Mouse (Mus musculus): Measurements from ENCODE around the gene Cdc42bpa. TPM values are rescaled to one million over a fixed set of nuclear protein-coding genes. Genes with fewer than 3 reads are reported as not detected.

Cdc42bpa gene
- polyA plus RNA-seq, 1 experiment from 2014 or later: 28.5 TPM

- Histone ChIP-seq H3K27me3 (replicated peaks) (no peaks in the 10 kb centered on the region), H3K36me3 (replicated peaks) (no peaks in the 10 kb centered on the region), H3K4me2 (no peak overlapping the region), H3K4me1 (no peaks in the 10 kb centered on the region), H3K4me3 (no peak overlapping the region), H3K27ac (no peak overlapping the region), H3K9me3 (no peaks in the 10 kb centered on the region), H3K9ac (no peak overlapping the region)
- no peak for ATAC-seq (replicated peaks)
- 56% methylated on average over 8 of the region's 8 CpGs for WGBS
Measured at GRCm38 (mm10) chr1:180175635-180176034, 215.4 kb downstream of the Cdc42bpa start.

DNA sequence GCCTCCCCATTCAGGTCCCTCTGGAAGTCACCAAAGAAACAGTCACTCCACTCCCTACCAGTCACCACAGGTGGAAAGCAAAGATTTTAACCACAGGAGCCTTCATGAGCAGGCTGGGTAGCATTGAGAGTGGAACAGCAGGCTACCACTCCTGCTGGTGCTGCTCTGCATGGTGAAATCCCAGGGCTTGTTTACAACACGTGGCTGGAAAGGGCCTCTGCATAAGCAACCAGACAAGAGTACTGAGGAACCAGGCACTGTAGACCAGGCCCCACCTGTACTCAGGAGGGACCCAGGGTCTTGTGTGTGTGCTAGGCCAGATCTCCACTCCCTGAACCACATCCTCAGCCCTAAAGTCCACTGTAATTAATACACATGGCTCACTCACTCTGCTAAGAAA, 216.5 kb downstream of the Cdc42bpa start:
- WGBS: 8% methylated on average over 1 of the region's 1 CpGs
- no peak for ATAC-seq (replicated peaks)

DNA sequence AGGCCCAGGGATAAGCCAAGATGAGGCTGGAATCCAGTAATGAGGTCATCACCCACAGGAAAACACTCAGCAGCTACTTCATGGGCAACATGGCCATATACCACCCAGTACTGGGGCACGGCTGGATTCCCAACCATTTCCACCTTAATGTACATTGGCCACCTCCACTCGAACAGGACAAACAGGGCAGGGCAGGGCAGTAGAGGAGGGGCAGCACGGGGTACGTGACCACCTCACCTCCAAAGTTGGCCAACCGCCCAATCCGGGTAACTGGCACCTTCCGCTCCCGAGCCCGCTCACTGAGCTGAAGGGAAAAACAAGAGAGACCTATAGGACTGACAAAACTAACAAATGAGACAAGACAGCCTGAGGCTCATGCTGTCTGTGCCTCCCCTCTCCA, 218.1 kb downstream of the Cdc42bpa start:
- H3K9me3 ChIP-seq: no peaks in the 10 kb centered on the region
- WGBS: 90% methylated on average over 9 of the region's 9 CpGs
- ATAC-seq (replicated peaks): no peak
- H3K4me2 ChIP-seq: no peak overlapping the region
- no peaks in the 10 kb centered on the region for H3K27me3 ChIP-seq (replicated peaks)
- H3K9ac ChIP-seq: no peak overlapping the region
- no peaks in the 10 kb centered on the region for H3K4me1 ChIP-seq
- no peak overlapping the region for H3K27ac ChIP-seq
- no peak overlapping the region for H3K4me3 ChIP-seq
- no peaks in the 10 kb centered on the region for H3K36me3 ChIP-seq (replicated peaks)

More for the DNA sequence above, 216.5 kb downstream of the Cdc42bpa start:
- H3K9me3 ChIP-seq: no peaks in the 10 kb centered on the region
- no peak overlapping the region for H3K4me3 ChIP-seq
- H3K27me3 ChIP-seq (replicated peaks): no peaks in the 10 kb centered on the region
- no peaks in the 10 kb centered on the region for H3K4me1 ChIP-seq
- no peak overlapping the region for H3K4me2 ChIP-seq
- H3K36me3 ChIP-seq (replicated peaks): no peaks in the 10 kb centered on the region
- no peak overlapping the region for H3K27ac ChIP-seq
- H3K9ac ChIP-seq: no peak overlapping the region

- Histone ChIP-seq H3K36me3 (replicated peaks) (no peaks in the 10 kb centered on the region), H3K27ac (no peak overlapping the region), H3K4me1 (no peaks in the 10 kb centered on the region), H3K27me3 (replicated peaks) (no peaks in the 10 kb centered on the region), H3K4me3 (no peak overlapping the region), H3K9me3 (no peaks in the 10 kb centered on the region), H3K9ac (no peak overlapping the region), H3K4me2 (no peak overlapping the region)
- no peak for ATAC-seq (replicated peaks)
- WGBS: 91% methylated on average over 4 of the region's 4 CpGs
Measured at GRCm38 (mm10) chr1:180179100-180179499, 218.8 kb downstream of the Cdc42bpa start.

GRCm38 (mm10) chr1:180179840-180180239, 219.6 kb downstream of the Cdc42bpa start:
- no peak overlapping the region for H3K4me2 ChIP-seq
- WGBS: 85% methylated on average over 2 of the region's 2 CpGs
- no peaks in the 10 kb centered on the region for H3K9me3 ChIP-seq
- ATAC-seq (replicated peaks): no peak
- no peak overlapping the region for H3K9ac ChIP-seq
- H3K27me3 ChIP-seq (replicated peaks): no peaks in the 10 kb centered on the region
- H3K27ac ChIP-seq: no peak overlapping the region
- no peaks in the 10 kb centered on the region for H3K36me3 ChIP-seq (replicated peaks)
- no peaks in the 10 kb centered on the region for H3K4me1 ChIP-seq
- H3K4me3 ChIP-seq: no peak overlapping the region

GRCm38 (mm10) chr1:180181304-180181965, 221.2 kb downstream of the Cdc42bpa start:
- H3K4me2 ChIP-seq: no peak overlapping the region
- H3K4me1 ChIP-seq: no peaks in the 10 kb centered on the region
- H3K27ac ChIP-seq: no peak overlapping the region
- no peaks in the 10 kb centered on the region for H3K9me3 ChIP-seq
- no peak overlapping the region for H3K9ac ChIP-seq
- H3K4me3 ChIP-seq: no peak overlapping the region
- no peaks in the 10 kb centered on the region for H3K27me3 ChIP-seq (replicated peaks)
- WGBS: 88% methylated on average over 7 of the region's 7 CpGs
- no peaks in the 10 kb centered on the region for H3K36me3 ChIP-seq (replicated peaks)
- no peak for ATAC-seq (replicated peaks)

- ATAC-seq (replicated peaks): no peak
- H3K4me2 ChIP-seq: no peak overlapping the region
- H3K36me3 ChIP-seq (replicated peaks): no peaks in the 10 kb centered on the region
- no peak overlapping the region for H3K9ac ChIP-seq
- H3K4me3 ChIP-seq: no peak overlapping the region
- no peak overlapping the region for H3K27ac ChIP-seq
- no peaks in the 10 kb centered on the region for H3K27me3 ChIP-seq (replicated peaks)
- 90% methylated on average over 9 of the region's 9 CpGs for WGBS
- H3K9me3 ChIP-seq: no peaks in the 10 kb centered on the region
- no peaks in the 10 kb centered on the region for H3K4me1 ChIP-seq
Measured at GRCm38 (mm10) chr1:180181966-180182319, 221.7 kb downstream of the Cdc42bpa start.

DNA sequence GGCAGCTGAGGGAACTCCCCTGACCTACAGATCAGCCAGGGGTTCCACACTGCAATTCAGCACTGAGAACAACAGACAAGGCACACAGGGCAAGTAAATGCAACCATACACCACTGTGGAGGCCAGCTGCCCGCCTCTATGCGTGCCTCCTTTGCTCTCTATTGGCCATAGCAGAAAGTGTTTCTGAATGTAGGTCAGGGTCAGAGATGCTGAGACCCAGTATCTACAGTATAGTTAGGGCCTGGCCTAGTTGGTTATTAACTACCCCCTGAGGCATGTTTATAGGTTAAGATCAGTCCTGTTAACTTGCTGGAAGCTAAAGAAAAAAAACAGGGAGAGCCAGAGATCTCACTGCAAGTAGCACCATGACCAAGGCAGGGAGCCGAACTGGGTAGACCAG, 222.5 kb downstream of the Cdc42bpa start:
- Histone ChIP-seq H3K4me3 (no peak overlapping the region), H3K27me3 (replicated peaks) (no peaks in the 10 kb centered on the region), H3K4me2 (no peak overlapping the region), H3K36me3 (replicated peaks) (no peaks in the 10 kb centered on the region), H3K27ac (no peak overlapping the region), H3K9ac (no peak overlapping the region), H3K9me3 (no peaks in the 10 kb centered on the region), H3K4me1 (no peaks in the 10 kb centered on the region)
- ATAC-seq (replicated peaks): no peak
- WGBS: 81% methylated on average over 3 of the region's 3 CpGs

DNA sequence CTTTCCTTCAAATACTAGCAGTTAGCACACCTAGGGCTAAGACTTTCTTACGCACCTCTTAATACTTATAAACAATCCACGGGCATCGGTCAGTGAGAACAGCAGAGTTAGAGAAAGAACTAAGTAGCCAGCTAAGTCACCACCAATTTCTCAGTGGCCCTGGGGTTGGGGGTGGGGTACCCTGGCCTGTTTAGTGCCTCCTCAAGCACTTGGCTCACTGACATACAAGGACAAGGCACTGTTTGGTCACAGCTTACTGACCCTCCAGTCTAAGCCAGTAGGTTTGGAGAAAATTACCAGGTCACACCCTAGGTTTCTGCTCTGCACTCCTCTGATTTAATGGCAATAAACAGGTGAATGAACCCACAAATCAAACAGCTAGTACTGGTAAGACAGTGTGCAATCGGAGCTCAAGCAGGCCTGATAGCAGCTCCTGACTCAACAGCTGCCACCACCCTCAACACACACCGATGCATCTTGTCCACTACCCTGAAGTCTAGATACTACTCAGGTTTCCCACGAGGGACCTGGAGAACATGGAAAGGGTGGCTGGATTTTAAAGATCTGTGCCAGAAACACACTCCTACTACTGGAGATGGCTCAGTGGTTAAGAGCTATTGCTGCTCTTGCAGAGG, 223.4 kb downstream of the Cdc42bpa start:
- Histone ChIP-seq H3K9me3 (no peaks in the 10 kb centered on the region), H3K36me3 (replicated peaks) (no peaks in the 10 kb centered on the region), H3K27me3 (replicated peaks) (no peaks in the 10 kb centered on the region), H3K9ac (no peak overlapping the region), H3K4me2 (no peak overlapping the region), H3K27ac (no peak overlapping the region), H3K4me1 (no peaks in the 10 kb centered on the region), H3K4me3 (no peak overlapping the region)
- WGBS: 87% methylated on average over 6 of the region's 6 CpGs
- ATAC-seq (replicated peaks): no peak

DNA sequence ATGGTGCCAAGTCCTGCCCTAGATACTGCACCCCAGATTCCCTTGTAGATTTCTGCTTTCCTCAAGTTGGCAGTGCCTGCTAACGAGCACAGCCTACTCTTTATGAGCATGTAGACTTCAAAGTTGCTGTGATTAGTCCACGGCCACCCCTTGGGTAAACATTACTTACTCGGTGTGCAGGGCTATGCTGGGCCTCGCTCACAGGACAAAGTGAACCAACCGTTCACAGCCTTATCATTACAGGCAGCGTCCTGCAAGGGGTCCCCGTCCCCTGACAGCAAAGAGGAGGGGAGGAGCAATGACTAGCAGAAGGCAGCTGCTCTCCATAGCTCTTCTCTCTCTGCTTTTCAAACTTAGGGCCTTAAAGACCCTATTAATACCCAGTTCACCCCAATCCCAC, 224.5 kb downstream of the Cdc42bpa start:
- Histone ChIP-seq H3K27ac (no peak overlapping the region), H3K4me2 (no peak overlapping the region), H3K9ac (no peak overlapping the region), H3K27me3 (replicated peaks) (no peaks in the 10 kb centered on the region), H3K4me1 (no peaks in the 10 kb centered on the region), H3K9me3 (no peaks in the 10 kb centered on the region), H3K36me3 (replicated peaks) (no peaks in the 10 kb centered on the region), H3K4me3 (no peak overlapping the region)
- WGBS: 55% methylated on average over 7 of the region's 7 CpGs
- no peak for ATAC-seq (replicated peaks)

- WGBS: 63% methylated on average over 5 of the region's 5 CpGs
- Histone ChIP-seq H3K27me3 (replicated peaks) (no peaks in the 10 kb centered on the region), H3K9me3 (no peaks in the 10 kb centered on the region), H3K9ac (no peak overlapping the region), H3K27ac (no peak overlapping the region), H3K4me3 (no peak overlapping the region), H3K4me1 (no peaks in the 10 kb centered on the region), H3K4me2 (no peak overlapping the region), H3K36me3 (replicated peaks) (no peaks in the 10 kb centered on the region)
- no peak for ATAC-seq (replicated peaks)
Measured at GRCm38 (mm10) chr1:180185877-180186276, 225.6 kb downstream of the Cdc42bpa start.

- no peak for ATAC-seq (replicated peaks)
- 88% methylated on average over 3 of the region's 3 CpGs for WGBS
- Histone ChIP-seq H3K9ac (no peak overlapping the region), H3K27me3 (replicated peaks) (no peaks in the 10 kb centered on the region), H3K27ac (no peak overlapping the region), H3K4me1 (no peaks in the 10 kb centered on the region), H3K9me3 (no peaks in the 10 kb centered on the region), H3K4me3 (no peak overlapping the region), H3K4me2 (no peak overlapping the region), H3K36me3 (replicated peaks) (no peaks in the 10 kb centered on the region)
Measured at GRCm38 (mm10) chr1:180186371-180186770, 226.1 kb downstream of the Cdc42bpa start.

GRCm38 (mm10) chr1:180188951-180189350, 228.7 kb downstream of the Cdc42bpa start:
- no peak overlapping the region for H3K27ac ChIP-seq
- H3K4me1 ChIP-seq: no peaks in the 10 kb centered on the region
- WGBS: 90% methylated on average over 4 of the region's 4 CpGs
- no peak overlapping the region for H3K4me3 ChIP-seq
- peaks cover 4% of the 10 kb centered on the region; the same call in 1 of the 2 replicates for H3K27me3 ChIP-seq (replicated peaks)
- H3K4me2 ChIP-seq: no peak overlapping the region
- no peaks in the 10 kb centered on the region for H3K36me3 ChIP-seq (replicated peaks)
- no peaks in the 10 kb centered on the region for H3K9me3 ChIP-seq
- ATAC-seq (replicated peaks): no peak
- H3K9ac ChIP-seq: no peak overlapping the region
